Mouse (Mus musculus) heart, adult 8-10 months (tissue): ENCODE results near the gene 2310007B03Rik. TPM values are rescaled to one million over a fixed set of nuclear protein-coding genes. Genes with fewer than 3 reads are reported as not detected.

Experiments used
- DNase-seq: peaks from one replicate; pipeline ENCODE4 v3.0.0; 2022; ENCODE audit warnings: low spot score
- total RNA-seq, 4 experiments: library from RNA; stranded (reverse); gene quantifications; 2 replicates each; pipeline ENCODE4 v1.2.4; 2022

Gene 2310007B03Rik
- total RNA-seq, 4 experiments from 2014 or later: not detected

- DNase-seq: no peak
Observed at GRCm38 (mm10) chr1:93101571-93102061, 59.1 kb downstream of the 2310007B03Rik start, which contains the start of gene Kif1a. Kif1a (minus strand) TSS chr1:93101951.

Other genes starting within 250 kb of the 2310007B03Rik start
- gene Capn10, start 226.6 kb downstream of the 2310007B03Rik start, total RNA-seq: 1 to 10 TPM; 4.9 to 7.4 (median 6.7) TPM
- 1 to 10 TPM in 1 of 4 experiments, under 1 TPM in 3; 0.19 to 1.3 (median 0.47) TPM for gene Gpr35, start 210.1 kb downstream of the 2310007B03Rik start, total RNA-seq
- gene Aqp12, start 154.6 kb downstream of the 2310007B03Rik start, total RNA-seq: not detected
- gene Kif1a, start 59.0 kb downstream of the 2310007B03Rik start, total RNA-seq: 1 to 10 TPM; 1.1 to 2.2 (median 1.3) TPM
- not detected for gene Agxt, start 25.7 kb downstream of the 2310007B03Rik start, total RNA-seq
- gene Crocc2, start 7.8 kb upstream of the 2310007B03Rik start, total RNA-seq: under 1 TPM in 3 of 4 experiments, not detected in 1; 0.06 to 0.09 (median 0.06) TPM
- 10 to 100 TPM in 1 of 4 experiments, 1 to 10 TPM in 3; 5.7 to 12.3 (median 7.2) TPM for gene Sned1, start 74.9 kb upstream of the 2310007B03Rik start, total RNA-seq
- 10 to 100 TPM; 13.8 to 17.4 (median 14.7) TPM for gene Mterf4, start 145.0 kb upstream of the 2310007B03Rik start, total RNA-seq
- 10 to 100 TPM; 22.9 to 30.2 (median 26.4) TPM for gene Ppp1r7, start 181.9 kb upstream of the 2310007B03Rik start, total RNA-seq
- gene Pask, start 182.5 kb upstream of the 2310007B03Rik start, total RNA-seq: under 1 TPM; 0.41 to 0.92 (median 0.68) TPM
- gene Ano7, start 213.0 kb upstream of the 2310007B03Rik start, total RNA-seq: not detected